In the genomic region with DNA sequence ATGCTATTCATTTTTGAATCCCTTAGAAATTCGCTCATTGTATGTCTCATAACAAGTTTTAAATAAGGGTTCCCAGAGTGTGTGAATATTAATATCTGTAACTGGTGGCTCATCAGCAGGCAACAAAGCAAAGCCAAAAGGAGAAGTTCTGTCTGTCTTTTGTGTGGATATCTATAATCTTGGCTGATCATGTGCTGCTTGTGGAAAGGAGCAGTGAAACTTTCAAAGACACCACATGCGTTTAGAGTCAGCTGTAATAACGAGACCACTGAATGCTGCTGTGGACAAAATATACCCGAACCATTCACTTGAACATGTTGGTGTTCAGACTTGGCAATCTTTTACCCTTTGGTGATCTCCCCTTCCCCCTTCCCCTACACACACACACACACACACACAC, we compare ENCODE assay signal across 1 mouse cellular context.
A peak's percentile ranks its signal among the peaks of the same experiment; 100 is the strongest.
TF ChIP-seq lines count a peak whose summit lies in the region.

No protein-coding gene starts in this region.

TF ChIP-seq in MEL, 35 proteins besides CTCF, POLR2A, EP300 and RAD21 (continued from another document):
- peak; percentile 66; the same call in 1 of the 2 replicates for TF ChIP-seq RCOR1 (IDR thresholded peaks at IDR 0.05; ENCODE audit: low read depth, low read length)
